Mouse (Mus musculus): Measurements from ENCODE around the gene Plekhm3. TPM values are rescaled to one million over a fixed set of nuclear protein-coding genes. Genes with fewer than 3 reads are reported as not detected.

Gene Plekhm3
- polyA plus RNA-seq, 1 experiment from 2014 or later = 10.4 TPM

DNA sequence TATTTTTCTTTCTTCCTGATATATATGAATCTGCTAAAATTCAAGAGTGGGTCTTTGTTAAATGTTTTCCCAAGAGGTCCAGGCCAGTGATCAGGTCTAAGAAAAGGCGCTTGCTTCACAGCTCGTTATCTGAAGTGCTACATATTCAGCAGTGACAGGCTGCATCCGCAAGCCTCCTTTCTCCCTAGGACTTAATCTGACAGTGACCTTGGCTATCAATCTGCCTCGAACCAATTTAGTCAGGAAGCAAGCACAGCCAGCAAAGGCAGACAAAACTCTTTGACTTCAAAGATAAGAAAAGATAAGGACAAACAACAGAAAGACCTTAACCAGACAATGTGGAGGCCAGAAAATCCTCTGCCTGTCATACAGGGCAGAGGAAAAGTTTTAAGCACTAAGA is 10.5 kb downstream of the Plekhm3 start:
- no peak for DNase-seq (ENCODE audit: low spot score)
- Histone ChIP-seq H3K27ac (no peak overlapping the region), H3K36me3 (peaks cover 10% of the 10 kb centered on the region; the same call in 1 of the 2 replicates), H3K9me3 (replicated peaks) (no peaks in the 10 kb centered on the region), H3K4me1 (no peaks in the 10 kb centered on the region), H3K27me3 (ENCODE audit: low read depth, poor library complexity, severe bottlenecking) (no peaks in the 10 kb centered on the region), H3K4me3 (no peak overlapping the region)
- WGBS = 49% methylated on average over 4 of the region's 4 CpGs

DNA sequence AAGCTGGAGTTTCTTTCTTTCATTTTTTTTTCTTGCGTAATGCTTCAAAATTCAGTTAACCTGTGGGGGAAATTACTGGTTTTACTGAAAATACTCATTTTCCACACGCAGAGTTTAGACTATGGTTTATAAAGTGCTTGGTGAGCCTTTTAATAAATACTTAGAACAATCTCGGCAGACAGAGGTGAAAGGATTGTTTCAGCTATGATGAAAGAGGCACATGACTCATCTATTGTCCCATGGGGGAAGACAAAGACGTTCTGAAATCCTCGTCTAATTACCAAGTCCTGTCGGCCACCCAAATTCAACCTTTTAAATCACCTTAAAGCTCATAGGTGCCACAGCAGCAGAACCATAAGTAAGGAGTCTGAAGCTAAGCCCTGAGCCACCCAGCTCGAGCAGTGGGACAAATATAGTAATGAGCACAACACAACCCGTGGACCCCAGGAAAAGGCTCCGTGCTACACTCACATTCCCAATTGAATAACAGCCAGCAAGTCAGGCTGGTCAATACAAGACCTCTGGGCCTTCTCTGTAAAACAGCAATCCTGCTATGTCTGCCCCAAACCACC is 11.3 kb downstream of the Plekhm3 start:
- Histone ChIP-seq H3K27ac (no peak overlapping the region), H3K4me3 (no peak overlapping the region), H3K36me3 (peaks cover 10% of the 10 kb centered on the region; the same call in 1 of the 2 replicates), H3K4me1 (no peaks in the 10 kb centered on the region), H3K9me3 (replicated peaks) (no peaks in the 10 kb centered on the region), H3K27me3 (ENCODE audit: low read depth, poor library complexity, severe bottlenecking) (no peaks in the 10 kb centered on the region)
- no peak for DNase-seq (ENCODE audit: low spot score)
- 83% methylated on average over 9 of the region's 9 CpGs for WGBS

DNA sequence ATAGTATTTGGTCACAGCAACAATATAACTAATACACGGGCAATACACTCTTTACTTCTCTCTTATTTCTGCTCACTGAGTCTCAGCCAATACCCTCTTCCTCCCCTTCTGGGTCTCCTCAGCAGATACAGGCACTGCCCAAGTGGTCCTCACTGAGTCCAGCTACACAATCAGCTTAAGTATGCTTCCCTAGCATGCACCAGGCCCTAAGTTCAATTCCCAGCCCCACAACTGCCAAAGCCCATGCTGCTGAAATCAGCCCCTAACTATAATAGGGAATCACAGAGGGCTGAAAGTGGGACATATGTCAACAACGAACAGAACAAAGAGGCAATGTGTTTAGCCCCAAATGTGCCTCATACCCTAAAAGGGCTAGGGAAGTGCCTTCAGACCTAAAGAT is 11.9 kb downstream of the Plekhm3 start:
- Histone ChIP-seq H3K4me3 (no peak overlapping the region), H3K27me3 (ENCODE audit: low read depth, poor library complexity, severe bottlenecking) (no peaks in the 10 kb centered on the region), H3K9me3 (replicated peaks) (no peaks in the 10 kb centered on the region), H3K4me1 (no peaks in the 10 kb centered on the region), H3K27ac (no peak overlapping the region), H3K36me3 (peaks cover 10% of the 10 kb centered on the region; the same call in 1 of the 2 replicates)
- 91% methylated on average over 2 of the region's 2 CpGs for WGBS
- no peak for DNase-seq (ENCODE audit: low spot score)

DNA sequence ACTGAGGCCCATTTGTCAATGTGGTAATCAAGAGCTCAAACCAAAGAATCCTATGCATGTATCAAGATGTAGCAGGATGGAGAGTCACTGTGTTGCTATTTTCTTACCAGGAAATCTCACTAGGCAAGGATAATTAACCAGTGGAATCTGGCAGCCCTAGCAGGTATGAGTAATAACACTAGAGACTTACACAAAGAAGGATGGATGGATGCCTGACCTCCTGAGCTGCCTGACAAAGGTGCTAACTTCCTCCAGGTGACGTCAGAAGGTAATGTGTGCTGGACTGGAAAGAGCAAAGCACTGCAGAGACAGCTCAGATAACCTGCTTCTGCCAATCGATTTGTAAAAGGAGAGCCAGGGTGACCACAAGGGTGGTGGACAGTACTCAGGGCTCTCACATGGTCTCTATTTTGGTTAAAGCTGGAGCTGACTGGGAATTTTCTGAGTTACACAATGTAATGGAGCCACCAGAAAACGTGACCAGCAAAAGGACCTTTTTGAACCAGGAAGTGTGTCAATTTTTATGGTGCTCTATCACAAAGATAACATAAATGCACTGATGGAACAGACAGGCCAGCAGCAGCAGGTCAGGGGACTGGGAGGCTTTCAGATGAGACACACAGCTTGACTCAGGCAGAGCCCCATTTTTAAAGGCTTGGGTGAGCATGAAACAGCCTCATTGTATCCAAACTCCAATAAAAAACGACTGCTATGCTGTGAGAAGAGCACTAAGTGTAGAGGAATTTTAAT is 14.4 kb downstream of the Plekhm3 start:
- no peaks in the 10 kb centered on the region for H3K27me3 ChIP-seq (ENCODE audit: low read depth, poor library complexity, severe bottlenecking)
- no peak for DNase-seq (ENCODE audit: low spot score)
- peaks cover 22% of the 10 kb centered on the region for H3K36me3 ChIP-seq
- WGBS = 81% methylated on average over 4 of the region's 4 CpGs
- no peak overlapping the region for H3K27ac ChIP-seq
- H3K4me1 ChIP-seq = no peaks in the 10 kb centered on the region
- no peak overlapping the region for H3K4me3 ChIP-seq
- no peaks in the 10 kb centered on the region for H3K9me3 ChIP-seq (replicated peaks)

DNA sequence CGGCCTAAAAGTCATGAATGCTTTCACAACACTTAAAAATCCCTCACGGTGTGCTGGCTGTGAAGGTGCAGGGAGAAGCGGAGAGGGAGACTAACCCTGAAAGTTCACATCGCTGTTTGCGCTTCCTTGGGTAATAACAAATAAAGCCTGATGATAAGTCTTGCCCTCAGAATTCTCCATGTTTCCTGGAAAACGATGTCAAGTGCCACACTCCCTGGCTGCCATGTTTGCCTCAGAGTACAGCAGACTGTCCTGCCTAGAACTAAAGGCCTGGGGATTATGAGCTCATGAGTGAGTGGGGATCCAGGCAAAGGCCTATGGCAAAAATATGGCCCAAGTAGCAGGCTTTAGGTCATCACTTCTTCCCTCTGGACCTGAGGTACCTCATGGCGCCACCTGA is 17.7 kb downstream of the Plekhm3 start:
- Histone ChIP-seq H3K27ac (no peak overlapping the region), H3K27me3 (ENCODE audit: low read depth, poor library complexity, severe bottlenecking) (no peaks in the 10 kb centered on the region), H3K4me1 (no peaks in the 10 kb centered on the region), H3K36me3 (peaks cover 23% of the 10 kb centered on the region), H3K9me3 (replicated peaks) (no peaks in the 10 kb centered on the region), H3K4me3 (no peak overlapping the region)
- DNase-seq (ENCODE audit: low spot score) = no peak
- WGBS = 94% methylated on average over 7 of the region's 7 CpGs

DNA sequence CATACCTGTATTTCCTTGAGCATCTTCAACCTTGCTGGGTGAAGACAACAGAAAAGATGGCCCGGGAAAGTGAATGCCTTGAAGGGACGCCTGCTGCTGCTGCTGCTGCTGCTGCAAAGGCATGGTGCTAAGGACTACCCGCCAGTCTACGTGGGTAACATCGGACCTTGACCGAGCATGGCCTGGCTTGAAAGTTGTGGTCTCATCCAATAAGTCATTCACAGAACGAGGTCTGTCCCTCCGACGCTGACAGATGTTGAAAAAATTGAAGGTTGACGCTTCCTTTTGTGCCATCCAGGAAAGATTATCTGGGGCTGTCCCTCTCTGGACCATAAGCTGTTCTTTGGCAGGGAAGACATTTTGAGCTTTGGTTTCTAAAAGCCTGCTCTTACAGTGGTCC is 18.9 kb downstream of the Plekhm3 start:
- Histone ChIP-seq H3K4me1 (no peaks in the 10 kb centered on the region), H3K36me3 (peaks cover 14% of the 10 kb centered on the region), H3K4me3 (no peak overlapping the region), H3K9me3 (replicated peaks) (no peaks in the 10 kb centered on the region), H3K27ac (no peak overlapping the region), H3K27me3 (ENCODE audit: low read depth, poor library complexity, severe bottlenecking) (no peaks in the 10 kb centered on the region)
- no peak for DNase-seq (ENCODE audit: low spot score)
- 92% methylated on average over 10 of the region's 10 CpGs for WGBS

DNA sequence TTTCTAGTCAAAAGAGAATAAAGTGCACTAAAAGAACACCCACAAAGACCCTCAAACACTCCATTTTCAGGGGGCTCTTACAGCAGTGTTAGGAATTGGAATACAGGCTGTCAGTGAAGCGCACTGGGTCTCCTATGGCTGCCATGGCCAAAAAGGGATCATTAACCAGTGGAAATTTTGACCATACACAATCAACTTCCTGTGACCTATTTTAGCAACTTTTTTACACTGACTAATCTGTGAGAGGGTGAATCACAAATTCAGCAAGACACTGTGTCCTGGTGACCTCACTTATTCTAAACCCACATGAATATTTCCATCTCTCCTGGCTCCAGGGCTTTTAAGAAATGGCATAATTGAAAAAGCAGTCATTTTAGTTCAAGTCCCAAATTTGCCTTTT is 23.7 kb downstream of the Plekhm3 start:
- Histone ChIP-seq H3K27ac (no peak overlapping the region), H3K4me3 (no peak overlapping the region), H3K36me3 (peaks cover 9% of the 10 kb centered on the region), H3K4me1 (no peaks in the 10 kb centered on the region), H3K27me3 (ENCODE audit: low read depth, poor library complexity, severe bottlenecking) (no peaks in the 10 kb centered on the region), H3K9me3 (replicated peaks) (no peaks in the 10 kb centered on the region)
- WGBS = 94% methylated on average over 1 of the region's 1 CpGs
- DNase-seq (ENCODE audit: low spot score) = no peak

DNA sequence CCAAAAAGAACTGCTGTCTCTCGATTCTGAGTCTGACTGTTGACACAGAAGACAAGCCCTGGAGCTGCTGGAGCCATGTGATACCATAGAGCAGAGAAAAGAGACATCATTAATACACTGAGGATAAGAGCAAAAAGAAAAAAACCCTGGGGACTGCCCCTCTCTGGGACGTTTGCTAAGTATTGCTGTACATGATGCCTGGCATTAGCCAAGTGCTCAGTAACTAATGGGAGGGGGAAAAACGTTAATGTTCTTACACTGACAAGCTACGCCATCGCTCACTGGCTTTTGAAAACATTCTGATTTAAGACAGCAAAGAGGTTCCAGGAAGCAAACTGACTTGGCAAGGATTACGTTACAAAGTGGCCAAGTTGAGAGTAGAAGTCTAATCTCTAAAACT is 26.5 kb downstream of the Plekhm3 start:
- WGBS = 81% methylated on average over 6 of the region's 6 CpGs
- Histone ChIP-seq H3K36me3 (no peaks in the 10 kb centered on the region), H3K9me3 (replicated peaks) (no peaks in the 10 kb centered on the region), H3K4me1 (no peaks in the 10 kb centered on the region), H3K4me3 (no peak overlapping the region), H3K27ac (no peak overlapping the region), H3K27me3 (ENCODE audit: low read depth, poor library complexity, severe bottlenecking) (no peaks in the 10 kb centered on the region)
- DNase-seq (ENCODE audit: low spot score) = no peak

DNA sequence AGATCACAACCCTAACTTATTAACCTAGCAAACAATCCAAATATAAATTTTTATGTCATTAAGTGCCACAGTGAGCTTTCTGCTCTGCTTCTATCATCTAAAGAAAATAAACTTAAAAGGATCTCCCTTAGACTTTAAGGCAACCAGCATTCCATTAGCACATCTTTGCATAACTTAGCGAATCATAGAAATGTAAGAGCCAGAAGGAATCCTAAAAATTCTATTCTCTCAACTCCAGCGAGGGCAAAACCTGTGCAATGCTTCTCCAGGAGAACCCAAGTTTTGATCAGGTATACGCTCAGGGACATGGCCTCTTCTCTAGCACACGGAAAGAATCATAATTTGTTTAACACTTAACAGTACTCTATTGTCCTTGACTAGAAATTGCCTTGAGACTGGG is 27.0 kb downstream of the Plekhm3 start:
- Histone ChIP-seq H3K27me3 (ENCODE audit: low read depth, poor library complexity, severe bottlenecking) (no peaks in the 10 kb centered on the region), H3K9me3 (replicated peaks) (no peaks in the 10 kb centered on the region), H3K27ac (no peak overlapping the region), H3K4me3 (no peak overlapping the region), H3K4me1 (no peaks in the 10 kb centered on the region), H3K36me3 (no peaks in the 10 kb centered on the region)
- no peak for DNase-seq (ENCODE audit: low spot score)
- WGBS = 94% methylated on average over 4 of the region's 4 CpGs

DNA sequence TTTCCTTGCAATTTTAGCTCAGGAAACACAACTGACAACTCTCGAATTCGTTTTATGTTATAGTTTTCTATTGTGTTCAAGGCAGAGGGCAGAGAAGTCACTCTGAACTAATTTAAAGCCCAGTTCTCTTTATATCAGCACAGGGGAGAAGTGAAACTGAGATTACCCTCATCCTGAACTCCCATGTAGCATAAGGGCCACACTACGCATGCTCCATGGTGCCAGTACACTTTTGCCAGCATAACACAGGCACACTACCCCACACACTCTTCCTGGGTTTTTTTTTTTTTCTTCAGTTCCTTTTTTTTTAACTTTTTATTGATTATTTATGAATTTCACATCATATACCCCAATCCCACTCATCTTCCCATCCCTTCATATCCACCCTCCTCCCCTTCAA is 28.1 kb downstream of the Plekhm3 start:
- H3K4me1 ChIP-seq = no peaks in the 10 kb centered on the region
- 96% methylated on average over 3 of the region's 3 CpGs for WGBS
- H3K27ac ChIP-seq = no peak overlapping the region
- no peaks in the 10 kb centered on the region for H3K36me3 ChIP-seq
- H3K27me3 ChIP-seq (ENCODE audit: low read depth, poor library complexity, severe bottlenecking) = no peaks in the 10 kb centered on the region
- H3K4me3 ChIP-seq = no peak overlapping the region
- H3K9me3 ChIP-seq (replicated peaks) = no peaks in the 10 kb centered on the region
- DNase-seq (ENCODE audit: low spot score) = no peak

DNA sequence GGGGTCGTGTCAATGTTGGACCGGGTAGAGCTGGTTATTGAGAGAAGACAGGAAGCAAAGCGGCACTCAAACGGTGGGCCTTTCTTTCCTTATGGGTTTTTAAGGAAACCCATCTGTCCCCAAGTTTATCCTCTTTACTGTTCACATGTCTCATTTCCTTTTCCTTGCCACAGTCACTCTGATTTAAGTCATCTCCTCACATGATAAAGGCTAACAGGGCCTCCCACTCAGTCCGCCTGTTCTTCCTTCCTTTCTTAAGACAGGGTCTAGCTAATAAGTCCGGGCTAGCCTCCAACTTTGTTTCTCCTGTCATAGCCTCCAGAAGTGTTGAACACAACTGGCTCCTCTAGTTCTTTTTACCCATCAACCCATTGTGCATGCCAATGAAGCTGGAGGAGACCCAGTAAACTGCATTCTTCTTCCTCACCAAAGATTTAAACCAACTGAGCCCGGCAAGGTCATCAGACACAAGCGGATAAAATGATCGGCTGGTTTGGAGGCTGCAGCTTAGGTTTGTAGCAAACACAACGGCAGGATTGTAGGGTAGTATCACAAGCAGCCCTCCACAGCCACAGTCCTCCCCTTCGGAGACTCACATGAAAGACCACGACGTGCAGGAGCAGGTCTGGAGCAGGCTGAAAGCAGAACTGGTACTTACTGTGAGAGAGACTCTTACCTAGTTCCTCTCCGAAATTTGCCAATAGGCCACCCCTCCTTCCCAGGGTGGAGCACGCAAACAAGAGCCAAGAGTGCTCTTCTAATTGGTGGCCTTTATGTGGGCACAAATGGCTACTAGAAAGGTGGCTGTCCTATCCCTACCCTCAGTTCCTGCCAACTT is 29.0 kb downstream of the Plekhm3 start:
- H3K36me3 ChIP-seq = no peaks in the 10 kb centered on the region
- DNase-seq (ENCODE audit: low spot score) = no peak
- no peaks in the 10 kb centered on the region for H3K27me3 ChIP-seq (ENCODE audit: low read depth, poor library complexity, severe bottlenecking)
- no peaks in the 10 kb centered on the region for H3K4me1 ChIP-seq
- no peaks in the 10 kb centered on the region for H3K9me3 ChIP-seq (replicated peaks)
- no peak overlapping the region for H3K4me3 ChIP-seq
- no peak overlapping the region for H3K27ac ChIP-seq
- WGBS = 90% methylated on average over 15 of the region's 15 CpGs

DNA sequence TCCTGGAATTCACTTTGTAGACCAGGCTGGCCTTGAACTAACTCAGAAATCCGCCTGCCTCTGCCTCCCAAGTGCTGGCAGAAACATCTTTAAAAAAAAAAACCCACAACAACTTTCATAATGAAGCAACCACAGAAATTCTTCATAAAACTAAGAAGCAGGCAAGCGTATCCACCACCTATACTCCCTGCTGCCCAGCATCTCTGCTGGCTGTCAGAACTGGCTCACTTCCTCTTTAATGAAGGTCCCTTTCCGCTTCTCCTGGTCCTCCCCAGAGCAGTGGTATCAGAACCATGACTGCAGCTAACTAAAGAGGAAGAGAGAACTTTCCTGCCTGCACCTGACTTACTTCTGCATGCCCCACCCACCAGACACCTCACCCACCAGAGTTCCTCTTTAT is 31.0 kb downstream of the Plekhm3 start:
- WGBS = 93% methylated on average over 3 of the region's 3 CpGs
- no peak overlapping the region for H3K27ac ChIP-seq
- H3K36me3 ChIP-seq = peaks cover 5% of the 10 kb centered on the region; the same call in 1 of the 2 replicates
- no peaks in the 10 kb centered on the region for H3K27me3 ChIP-seq (ENCODE audit: low read depth, poor library complexity, severe bottlenecking)
- H3K9me3 ChIP-seq (replicated peaks) = no peaks in the 10 kb centered on the region
- DNase-seq (ENCODE audit: low spot score) = no peak
- no peak overlapping the region for H3K4me3 ChIP-seq
- H3K4me1 ChIP-seq = no peaks in the 10 kb centered on the region

DNA sequence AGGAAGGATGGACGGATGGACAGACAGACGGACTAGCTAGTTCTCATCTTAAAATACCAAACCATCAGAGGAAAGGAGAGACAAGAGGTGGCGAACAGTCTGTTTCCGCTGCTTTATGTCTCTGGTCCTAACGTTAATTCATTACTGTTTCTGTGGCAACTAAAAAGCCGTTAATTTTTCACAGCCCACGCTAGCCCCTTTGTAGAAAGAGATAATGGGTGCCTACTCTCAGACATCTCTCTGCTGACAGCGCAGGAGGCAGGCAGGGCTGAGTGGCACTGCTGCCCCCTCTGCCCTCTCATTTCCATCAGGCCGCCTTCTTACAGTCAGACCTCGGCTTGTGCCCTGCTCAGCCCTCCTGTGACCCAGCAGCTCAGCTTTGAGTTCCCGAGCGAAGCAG is 32.3 kb downstream of the Plekhm3 start:
- H3K9me3 ChIP-seq (replicated peaks) = no peaks in the 10 kb centered on the region
- peaks cover 5% of the 10 kb centered on the region; the same call in 1 of the 2 replicates for H3K36me3 ChIP-seq
- DNase-seq (ENCODE audit: low spot score) = no peak
- no peak overlapping the region for H3K4me3 ChIP-seq
- H3K4me1 ChIP-seq = no peaks in the 10 kb centered on the region
- WGBS = 83% methylated on average over 12 of the region's 12 CpGs
- H3K27me3 ChIP-seq (ENCODE audit: low read depth, poor library complexity, severe bottlenecking) = no peaks in the 10 kb centered on the region
- H3K27ac ChIP-seq = no peak overlapping the region

Measured in limb, embryonic 10.5 days (tissue).